9 mouse cellular contexts compared by ENCODE assay signal in the genomic region with DNA sequence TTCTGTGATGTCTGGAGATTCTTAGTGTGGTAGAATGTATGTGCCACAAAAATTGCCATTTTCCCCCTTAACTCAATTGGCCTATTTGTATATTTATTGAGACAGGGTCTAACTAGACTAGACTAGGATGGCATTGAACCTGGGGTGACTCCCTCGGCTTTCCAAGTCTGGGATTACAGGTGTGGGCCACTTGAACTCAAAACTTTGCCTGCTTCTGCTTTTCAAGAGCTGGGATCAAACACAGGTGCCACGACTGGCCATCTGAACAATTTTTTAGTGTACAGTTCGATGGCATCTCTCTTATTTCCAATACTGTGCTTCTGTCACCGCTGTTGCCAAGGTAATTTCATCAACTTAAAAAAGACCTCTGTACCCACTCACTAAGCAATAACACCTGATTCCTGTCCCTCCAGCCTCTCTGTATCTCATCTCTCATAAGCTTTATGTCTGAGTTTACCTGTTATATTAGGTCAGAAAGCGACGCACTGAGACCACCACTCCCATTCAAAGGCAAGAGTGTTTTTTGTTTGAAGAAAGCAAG. TPM values are rescaled to one million over a fixed set of nuclear protein-coding genes. Genes with fewer than 3 reads are reported as not detected.
DNase-seq lines count a peak whose midpoint lies in the region; ATAC-seq lines count a peak whose summit lies in the region.
"Had no signal": no experiment of that assay in that cellular context is flagged by ENCODE, and none has a peak within 500 bp of the region (broad histone marks: within the 10 kb centered on the region; RNA-seq: fewer than 3 reads in every experiment).

No protein-coding gene starts in this region.

- H3K27me3 ChIP-seq in kidney, embryonic 15.5 days = no peaks in the 10 kb centered on the region
- H3K27me3 ChIP-seq in hindbrain, embryonic 12.5 days = no peaks in the 10 kb centered on the region
- H3K27me3 ChIP-seq in midbrain, embryonic 11.5 days (ENCODE audit: control insufficient read depth, insufficient read depth, low read length) = no peaks in the 10 kb centered on the region

- WGBS in kidney, embryonic 15.5 days = 88% methylated on average over 6 of the region's 6 CpGs
- 89% methylated on average over 6 of the region's 6 CpGs for WGBS in hindbrain, embryonic 12.5 days
- 91% methylated on average over 6 of the region's 6 CpGs for WGBS in midbrain, embryonic 11.5 days

- H3K9me3 ChIP-seq in kidney, embryonic 15.5 days (replicated peaks) = no peaks in the 10 kb centered on the region
- no peaks in the 10 kb centered on the region for H3K9me3 ChIP-seq in hindbrain, embryonic 12.5 days (replicated peaks)
- no peaks in the 10 kb centered on the region for H3K9me3 ChIP-seq in midbrain, embryonic 11.5 days (ENCODE audit: control insufficient read depth, low read length)

- DNase-seq in kidney, postnatal 14 days = no peak
- peak; percentile 9 for DNase-seq in ZHBTc4 (ENCODE audit: low read depth, low spot score)
- peak; percentile 85 for DNase-seq in midbrain, embryonic 11.5 days (ENCODE audit: low spot score, missing footprints)
- no peak for DNase-seq in thymus, postnatal 25 days
- DNase-seq in layer of hippocampus, postnatal 14 days (ENCODE audit: low spot score in 2 of 2) = no peak
- DNase-seq: lung, adult 18-20 months had no signal

- peaks cover 8% of the 10 kb centered on the region; the same call in 1 of the 2 replicates for H3K4me1 ChIP-seq in kidney, embryonic 15.5 days
- no peaks in the 10 kb centered on the region for H3K4me1 ChIP-seq in hindbrain, embryonic 12.5 days
- H3K4me1 ChIP-seq in midbrain, embryonic 11.5 days (ENCODE audit: control insufficient read depth, insufficient read depth, low read length) = no peaks in the 10 kb centered on the region

- H3K36me3 ChIP-seq in kidney, embryonic 15.5 days = peaks cover under 1% of the 10 kb centered on the region; the same call in 1 of the 2 replicates
- H3K36me3 ChIP-seq in hindbrain, embryonic 12.5 days = no peaks in the 10 kb centered on the region
- H3K36me3 ChIP-seq in midbrain, embryonic 11.5 days (ENCODE audit: control insufficient read depth, insufficient read depth, low read length) = no peaks in the 10 kb centered on the region

- peak overlapping the region; percentile 77 for H3K4me3 ChIP-seq in kidney, embryonic 15.5 days (replicated peaks)
- H3K4me3 ChIP-seq in hindbrain, embryonic 12.5 days = peak overlapping the region; percentile 50; the same call in 1 of the 2 replicates
- peak overlapping the region; percentile 40; the same call in 1 of the 2 replicates for H3K4me3 ChIP-seq in midbrain, embryonic 11.5 days (ENCODE audit: low read depth, low read length)

- no peak for ATAC-seq in kidney, embryonic 15.5 days (replicated peaks; ENCODE audit: low FRiP score)
- ATAC-seq in hindbrain, embryonic 12.5 days (ENCODE audit: low FRiP score) = no peak
- ATAC-seq in midbrain, embryonic 11.5 days (ENCODE audit: low FRiP score) = no peak
- ATAC-seq in megakaryocyte-erythroid progenitor cell, adult 5-6 weeks (replicated peaks; ENCODE audit: low FRiP score, low TSS enrichment, poor library complexity, severe bottlenecking) = no peak

- peak overlapping the region; percentile 66 for H3K9ac ChIP-seq in kidney, embryonic 15.5 days
- no peak overlapping the region for H3K9ac ChIP-seq in hindbrain, embryonic 12.5 days
- no peak overlapping the region for H3K9ac ChIP-seq in midbrain, embryonic 11.5 days (ENCODE audit: low read length)

- peak overlapping the region; percentile 73 for H3K4me2 ChIP-seq in kidney, embryonic 15.5 days
- peak overlapping the region; percentile 63 for H3K4me2 ChIP-seq in hindbrain, embryonic 12.5 days (replicated peaks)
- H3K4me2 ChIP-seq in midbrain, embryonic 11.5 days = no peak overlapping the region

- peak overlapping the region; percentile 92 for H3K27ac ChIP-seq in kidney, embryonic 15.5 days
- H3K27ac ChIP-seq in hindbrain, embryonic 12.5 days = no peak overlapping the region
- no peak overlapping the region for H3K27ac ChIP-seq in midbrain, embryonic 11.5 days (ENCODE audit: low read depth, low read length)

RNA-seq across cellular contexts. Expression of a gene that starts 0.9 kb away (rescaled TPM):
- polyA plus RNA-seq in kidney, embryonic 15.5 days (2015; fragmentation: Nextera tagmentation; extraction: Ambion mirVana) = 10.1 and 11.6 TPM in 2 replicates
- 5.6 and 6.5 TPM in 2 replicates for polyA plus RNA-seq in hindbrain, embryonic 12.5 days (2016; fragmentation: Nextera tagmentation; extraction: Ambion mirVana)
- polyA plus RNA-seq in midbrain, embryonic 11.5 days (2014; fragmentation: Nextera tagmentation; extraction: Ambion mirVana) = 2.1 and 2.8 TPM in 2 replicates
- total RNA-seq in megakaryocyte-erythroid progenitor cell, adult 5-6 weeks (2014; fragmentation: Nextera tagmentation) = 7.1 and 9.1 TPM in 2 replicates
- total RNA-seq in megakaryocyte-erythroid progenitor cell, adult 5-6 weeks (2017) = 5.0 TPM in 2 replicates
- total RNA-seq in layer of hippocampus, postnatal 14 days (2021) = 1 to 10 TPM; 3.5 to 4.6 TPM

RNA-seq across cellular contexts. Expression of a gene that starts 24.2 kb away (rescaled TPM):
- polyA plus RNA-seq in kidney, embryonic 15.5 days (2015; fragmentation: Nextera tagmentation; extraction: Ambion mirVana) = 53.3 and 54.8 TPM in 2 replicates
- polyA plus RNA-seq in hindbrain, embryonic 12.5 days (2016; fragmentation: Nextera tagmentation; extraction: Ambion mirVana) = 70.8 and 74.2 TPM in 2 replicates
- polyA plus RNA-seq in midbrain, embryonic 11.5 days (2014; fragmentation: Nextera tagmentation; extraction: Ambion mirVana) = 66.0 and 79.2 TPM in 2 replicates
- total RNA-seq in megakaryocyte-erythroid progenitor cell, adult 5-6 weeks (2014; fragmentation: Nextera tagmentation) = 44.3 and 65.2 TPM in 2 replicates
- 55.5 and 63.8 TPM in 2 replicates for total RNA-seq in megakaryocyte-erythroid progenitor cell, adult 5-6 weeks (2017)
- total RNA-seq in layer of hippocampus, postnatal 14 days (2021) = 10 to 100 TPM; 61.6 to 64.6 TPM

RNA-seq across cellular contexts. Expression of a gene that starts 30.7 kb away (rescaled TPM):
- polyA plus RNA-seq in kidney, embryonic 15.5 days (2015; fragmentation: Nextera tagmentation; extraction: Ambion mirVana) = 2.3 and 2.7 TPM in 2 replicates
- 2.0 and 2.6 TPM in 2 replicates for polyA plus RNA-seq in hindbrain, embryonic 12.5 days (2016; fragmentation: Nextera tagmentation; extraction: Ambion mirVana)
- 1.6 and 1.8 TPM in 2 replicates for polyA plus RNA-seq in midbrain, embryonic 11.5 days (2014; fragmentation: Nextera tagmentation; extraction: Ambion mirVana)
- not detected in 2 replicates for total RNA-seq in megakaryocyte-erythroid progenitor cell, adult 5-6 weeks (2014; fragmentation: Nextera tagmentation)
- 0.23 TPM in 1 of 2 replicates, not detected in the other for total RNA-seq in megakaryocyte-erythroid progenitor cell, adult 5-6 weeks (2017)
- total RNA-seq in layer of hippocampus, postnatal 14 days (2021) = 10 to 100 TPM; 10.3 to 11.0 TPM

RNA-seq across cellular contexts. Expression of a gene that starts 42.6 kb away (rescaled TPM):
- 36.3 and 36.8 TPM in 2 replicates for polyA plus RNA-seq in kidney, embryonic 15.5 days (2015; fragmentation: Nextera tagmentation; extraction: Ambion mirVana)
- 23.6 and 26.4 TPM in 2 replicates for polyA plus RNA-seq in hindbrain, embryonic 12.5 days (2016; fragmentation: Nextera tagmentation; extraction: Ambion mirVana)
- 29.7 and 30.3 TPM in 2 replicates for polyA plus RNA-seq in midbrain, embryonic 11.5 days (2014; fragmentation: Nextera tagmentation; extraction: Ambion mirVana)
- total RNA-seq in megakaryocyte-erythroid progenitor cell, adult 5-6 weeks (2014; fragmentation: Nextera tagmentation) = 23.4 and 30.9 TPM in 2 replicates
- total RNA-seq in megakaryocyte-erythroid progenitor cell, adult 5-6 weeks (2017) = 19.0 and 22.6 TPM in 2 replicates
- total RNA-seq in layer of hippocampus, postnatal 14 days (2021) = 10 to 100 TPM; 11.3 to 12.7 TPM

Comparison
In these comparisons a context has a peak if more than half of its experiments do, and no peak if none do; other contexts are left out.
1. DNase-seq: peak in ZHBTc4 (single experiment) and midbrain, embryonic 11.5 days (single experiment); none in kidney, postnatal 14 days (single experiment), thymus, postnatal 25 days (single experiment) and layer of hippocampus, postnatal 14 days (0 of 2).
2. Peak in every context shown above with its lines, with median percentiles within 50 percentile points of each other: H3K4me3 ChIP-seq.